Mouse (Mus musculus) ES-Bruce4 (cell line): ENCODE measurements around the gene Plcb4.

Experiments used
- CTCF ChIP-seq: IDR thresholded peaks from one replicate; pipeline ENCODE4 v1.8.1; 2011; ENCODE audit warnings: low read depth, low read length
- POLR2A ChIP-seq: IDR thresholded peaks from one replicate; pipeline ENCODE4 v1.8.1; 2011; ENCODE audit warnings: low read length; ENCODE audit not compliant: insufficient read depth

DNA sequence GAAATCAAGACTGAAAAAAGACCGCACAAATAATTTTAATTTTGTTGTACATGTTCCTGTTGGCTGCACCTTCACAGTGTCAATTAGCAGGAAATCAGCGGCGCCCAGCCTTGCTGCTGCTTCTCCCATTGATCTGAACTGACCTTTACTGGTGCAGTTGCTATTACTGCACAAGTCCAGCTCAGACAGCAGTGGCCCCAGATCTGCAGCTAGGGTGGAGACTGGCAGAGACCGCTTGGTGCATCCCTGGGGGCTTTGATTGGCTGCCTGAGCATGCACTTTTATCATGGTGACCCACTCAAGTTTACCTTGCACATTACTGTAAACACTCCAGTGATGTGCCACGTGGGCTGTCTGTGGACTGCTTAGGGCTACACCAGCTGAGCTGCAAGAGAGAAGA lies 45.9 kb downstream of the Plcb4 start:
- TF ChIP-seq CTCF (no peak), POLR2A (no peak)
